Mouse (Mus musculus): ENCODE measurements around the gene Il17rd. TPM values are rescaled to one million over a fixed set of nuclear protein-coding genes. Genes with fewer than 3 reads are reported as not detected.

The Il17rd gene
- 1.9 and 2.0 TPM in 2 replicates for polyA plus RNA-seq (2015; fragmentation: Nextera tagmentation; extraction: Ambion mirVana)

DNA sequence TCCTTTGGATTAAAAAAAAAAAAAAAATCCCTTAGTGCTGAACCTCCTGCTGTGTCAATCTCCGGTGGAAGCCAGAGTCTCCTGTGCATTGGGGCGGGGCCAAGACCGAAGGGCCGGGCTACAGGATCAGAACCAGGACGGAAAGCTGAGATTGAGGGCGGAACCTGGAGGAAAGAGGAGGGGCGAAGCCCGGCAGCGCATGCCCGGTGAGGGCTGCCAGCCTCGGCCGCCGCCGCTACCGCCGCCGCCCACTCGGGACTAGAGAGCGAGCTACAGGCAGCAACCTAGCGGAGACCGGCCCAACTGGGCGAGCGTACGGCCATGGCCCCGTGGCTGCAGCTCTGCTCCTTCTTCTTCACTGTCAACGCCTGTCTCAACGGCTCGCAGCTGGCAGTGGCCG is at the start of gene Il17rd:
Gene Il17rd (plus strand): TSS at position 159 of the 400 bp plus-strand sequence.
- 0% methylated on average over 28 of the region's 29 CpGs for WGBS
- Histone ChIP-seq H3K4me1 (replicated peaks; ENCODE audit: control insufficient read depth, insufficient read depth, low read length) (peaks cover 15% of the 10 kb centered on the region), H3K9me3 (ENCODE audit: control insufficient read depth, low read length) (no peaks in the 10 kb centered on the region), H3K4me3 (ENCODE audit: low read length) (peak within 1 kb of the TSS; percentile 93), H3K9ac (ENCODE audit: low read length) (peak within 1 kb of the TSS; percentile 84), H3K27ac (ENCODE audit: low read length) (peak within 1 kb of the TSS; percentile 71), H3K4me2 (ENCODE audit: low read depth, low read length) (peak within 1 kb of the TSS; percentile 96), H3K27me3 (ENCODE audit: control insufficient read depth, insufficient read depth, low read depth, low read length) (no peaks in the 10 kb centered on the region; the same call in 1 of the 2 replicates), H3K36me3 (ENCODE audit: control insufficient read depth, insufficient read depth, low read length) (no peaks in the 10 kb centered on the region)
- peak; percentile 97 for ATAC-seq (ENCODE audit: low read depth)

DNA sequence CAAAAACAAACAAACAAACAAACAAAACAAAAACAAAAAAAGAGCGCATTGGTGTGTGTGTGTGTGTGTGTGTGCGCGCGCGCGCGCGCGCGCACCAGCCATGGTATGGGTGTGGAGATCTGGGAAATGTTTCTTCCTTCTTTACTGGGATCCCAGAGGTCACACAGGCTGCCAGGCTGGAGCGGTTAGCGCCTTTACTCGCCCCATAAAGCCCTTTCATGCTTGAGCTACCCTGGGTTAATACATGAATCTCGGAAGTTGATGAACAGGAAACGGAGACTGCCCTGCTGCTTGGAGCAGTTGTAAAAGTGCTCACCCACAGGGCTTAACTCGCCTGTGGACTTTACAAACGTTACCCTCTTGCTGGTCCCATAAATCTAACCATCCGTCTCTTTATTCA is 47.1 kb upstream of the Il17rd start:
- no peak overlapping the region for H3K4me3 ChIP-seq (ENCODE audit: low read length)
- no peaks in the 10 kb centered on the region for H3K4me1 ChIP-seq (replicated peaks; ENCODE audit: control insufficient read depth, insufficient read depth, low read length)
- no peak overlapping the region for H3K4me2 ChIP-seq (ENCODE audit: low read depth, low read length)
- H3K36me3 ChIP-seq (ENCODE audit: control insufficient read depth, insufficient read depth, low read length): no peaks in the 10 kb centered on the region
- H3K9ac ChIP-seq (ENCODE audit: low read length): no peak overlapping the region
- ATAC-seq (ENCODE audit: low read depth): no peak
- peaks cover 2% of the 10 kb centered on the region; the same call in 1 of the 2 replicates for H3K27me3 ChIP-seq (ENCODE audit: control insufficient read depth, insufficient read depth, low read depth, low read length)
- no peak overlapping the region for H3K27ac ChIP-seq (ENCODE audit: low read length)
- H3K9me3 ChIP-seq (ENCODE audit: control insufficient read depth, low read length): no peaks in the 10 kb centered on the region
- 76% methylated on average over 18 of the region's 18 CpGs for WGBS

- ATAC-seq (ENCODE audit: low read depth): no peak
- H3K4me2 ChIP-seq (ENCODE audit: low read depth, low read length): no peak overlapping the region
- H3K4me1 ChIP-seq (replicated peaks; ENCODE audit: control insufficient read depth, insufficient read depth, low read length): no peaks in the 10 kb centered on the region
- no peak overlapping the region for H3K4me3 ChIP-seq (ENCODE audit: low read length)
- H3K36me3 ChIP-seq (ENCODE audit: control insufficient read depth, insufficient read depth, low read length): no peaks in the 10 kb centered on the region
- H3K9ac ChIP-seq (ENCODE audit: low read length): no peak overlapping the region
- no peak overlapping the region for H3K27ac ChIP-seq (ENCODE audit: low read length)
- WGBS: 49% methylated on average over 3 of the region's 3 CpGs
- H3K9me3 ChIP-seq (ENCODE audit: control insufficient read depth, low read length): no peaks in the 10 kb centered on the region
- H3K27me3 ChIP-seq (ENCODE audit: control insufficient read depth, insufficient read depth, low read depth, low read length): peaks cover 7% of the 10 kb centered on the region
Measured at GRCm38 (mm10) chr14:26993427-26993826, 45.3 kb upstream of the Il17rd start.

- H3K4me2 ChIP-seq (ENCODE audit: low read depth, low read length): peak within 1 kb of the TSS; percentile 38
- ATAC-seq (ENCODE audit: low read depth): peak; percentile 57
- no peaks in the 10 kb centered on the region for H3K4me1 ChIP-seq (replicated peaks; ENCODE audit: control insufficient read depth, insufficient read depth, low read length)
- H3K27ac ChIP-seq (ENCODE audit: low read length): no peak within 1 kb of the TSS
- H3K36me3 ChIP-seq (ENCODE audit: control insufficient read depth, insufficient read depth, low read length): no peaks in the 10 kb centered on the region
- no peaks in the 10 kb centered on the region for H3K9me3 ChIP-seq (ENCODE audit: control insufficient read depth, low read length)
- peak within 1 kb of the TSS; percentile 0; the same call in 1 of the 2 replicates for H3K9ac ChIP-seq (ENCODE audit: low read length)
- peaks cover 8% of the 10 kb centered on the region for H3K27me3 ChIP-seq (ENCODE audit: control insufficient read depth, insufficient read depth, low read depth, low read length)
- H3K4me3 ChIP-seq (ENCODE audit: low read length): peak within 1 kb of the TSS; percentile 29
- 5% methylated on average over 16 of the region's 16 CpGs for WGBS
Measured at GRCm38 (mm10) chr14:26994211-26994741, 44.5 kb upstream of the Il17rd start, which contains the start of gene Hesx1. TSS of gene Hesx1 (plus strand) at chr14:26994416.

DNA sequence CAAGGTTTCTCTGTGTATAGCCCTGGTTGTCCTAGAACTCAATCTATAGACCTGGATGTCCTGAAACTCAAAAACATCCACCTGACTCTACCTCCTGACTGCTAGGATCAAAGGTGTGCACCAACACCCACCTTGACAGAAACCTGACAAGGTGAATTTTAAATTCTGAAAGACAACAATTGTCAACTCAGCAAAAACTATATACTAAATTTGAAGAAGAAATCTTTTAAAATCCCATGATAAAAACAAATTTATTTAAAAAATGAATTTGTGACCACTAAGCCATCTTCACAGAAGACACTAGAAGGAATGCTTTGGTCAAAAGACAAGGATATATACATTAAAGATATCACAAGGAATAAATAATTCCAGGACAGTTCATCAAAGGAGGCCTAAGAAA is 42.5 kb upstream of the Il17rd start:
- Histone ChIP-seq H3K9me3 (ENCODE audit: control insufficient read depth, low read length) (no peaks in the 10 kb centered on the region), H3K4me1 (replicated peaks; ENCODE audit: control insufficient read depth, insufficient read depth, low read length) (no peaks in the 10 kb centered on the region), H3K27ac (ENCODE audit: low read length) (no peak overlapping the region), H3K27me3 (ENCODE audit: control insufficient read depth, insufficient read depth, low read depth, low read length) (peaks cover 15% of the 10 kb centered on the region), H3K4me2 (ENCODE audit: low read depth, low read length) (no peak overlapping the region), H3K4me3 (ENCODE audit: low read length) (no peak overlapping the region), H3K36me3 (ENCODE audit: control insufficient read depth, insufficient read depth, low read length) (no peaks in the 10 kb centered on the region), H3K9ac (ENCODE audit: low read length) (no peak overlapping the region)
- ATAC-seq (ENCODE audit: low read depth): no peak

GRCm38 (mm10) chr14:27000386-27000785 is 38.4 kb upstream of the Il17rd start:
- H3K27ac ChIP-seq (ENCODE audit: low read length): no peak overlapping the region
- peaks cover 13% of the 10 kb centered on the region for H3K27me3 ChIP-seq (ENCODE audit: control insufficient read depth, insufficient read depth, low read depth, low read length)
- WGBS: 4% methylated on average over 11 of the region's 11 CpGs
- H3K9ac ChIP-seq (ENCODE audit: low read length): no peak overlapping the region
- no peaks in the 10 kb centered on the region for H3K4me1 ChIP-seq (replicated peaks; ENCODE audit: control insufficient read depth, insufficient read depth, low read length)
- H3K4me2 ChIP-seq (ENCODE audit: low read depth, low read length): no peak overlapping the region
- H3K4me3 ChIP-seq (ENCODE audit: low read length): no peak overlapping the region
- no peak for ATAC-seq (ENCODE audit: low read depth)
- H3K36me3 ChIP-seq (ENCODE audit: control insufficient read depth, insufficient read depth, low read length): no peaks in the 10 kb centered on the region
- H3K9me3 ChIP-seq (ENCODE audit: control insufficient read depth, low read length): no peaks in the 10 kb centered on the region

DNA sequence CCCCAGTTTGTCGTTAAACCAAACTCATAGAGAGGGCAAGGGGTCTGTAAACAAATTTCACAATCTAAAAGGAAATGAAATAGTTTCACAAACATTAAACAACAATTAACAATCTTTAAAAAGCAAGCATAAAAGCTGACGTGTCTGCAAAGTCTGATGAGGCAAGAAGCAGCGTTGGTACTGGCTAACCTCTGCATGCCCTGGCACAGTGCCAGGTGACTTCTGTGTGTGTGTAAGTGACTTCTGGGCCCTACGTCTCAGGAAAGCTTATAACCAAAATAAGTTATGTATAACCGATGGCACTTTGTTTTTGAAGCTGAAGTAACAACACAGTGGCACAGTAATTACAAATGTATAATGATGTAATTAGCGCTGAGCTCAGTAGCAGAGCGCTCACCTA is 33.8 kb upstream of the Il17rd start:
- H3K27ac ChIP-seq (ENCODE audit: low read length): no peak overlapping the region
- H3K27me3 ChIP-seq (ENCODE audit: control insufficient read depth, insufficient read depth, low read depth, low read length): peaks cover 16% of the 10 kb centered on the region
- ATAC-seq (ENCODE audit: low read depth): no peak
- WGBS: 59% methylated on average over 7 of the region's 7 CpGs
- H3K9ac ChIP-seq (ENCODE audit: low read length): no peak overlapping the region
- H3K4me1 ChIP-seq (replicated peaks; ENCODE audit: control insufficient read depth, insufficient read depth, low read length): no peaks in the 10 kb centered on the region
- H3K9me3 ChIP-seq (ENCODE audit: control insufficient read depth, low read length): no peaks in the 10 kb centered on the region
- H3K4me3 ChIP-seq (ENCODE audit: low read length): no peak overlapping the region
- no peak overlapping the region for H3K4me2 ChIP-seq (ENCODE audit: low read depth, low read length)
- H3K36me3 ChIP-seq (ENCODE audit: control insufficient read depth, insufficient read depth, low read length): no peaks in the 10 kb centered on the region

- no peaks in the 10 kb centered on the region for H3K4me1 ChIP-seq (replicated peaks; ENCODE audit: control insufficient read depth, insufficient read depth, low read length)
- 39% methylated on average over 6 of the region's 6 CpGs for WGBS
Measured at GRCm38 (mm10) chr14:27005937-27006336, 32.8 kb upstream of the Il17rd start.

GRCm38 (mm10) chr14:27011561-27011960 is 27.2 kb upstream of the Il17rd start:
- Histone ChIP-seq H3K4me1 (replicated peaks; ENCODE audit: control insufficient read depth, insufficient read depth, low read length) (no peaks in the 10 kb centered on the region), H3K27ac (ENCODE audit: low read length) (no peak overlapping the region), H3K36me3 (ENCODE audit: control insufficient read depth, insufficient read depth, low read length) (no peaks in the 10 kb centered on the region), H3K27me3 (ENCODE audit: control insufficient read depth, insufficient read depth, low read depth, low read length) (peaks cover 20% of the 10 kb centered on the region), H3K9ac (ENCODE audit: low read length) (no peak overlapping the region), H3K4me2 (ENCODE audit: low read depth, low read length) (no peak overlapping the region), H3K9me3 (ENCODE audit: control insufficient read depth, low read length) (no peaks in the 10 kb centered on the region), H3K4me3 (ENCODE audit: low read length) (no peak overlapping the region)
- 81% methylated on average over 5 of the region's 5 CpGs for WGBS
- ATAC-seq (ENCODE audit: low read depth): no peak

More at GRCm38 (mm10) chr14:27005937-27006336, 32.8 kb upstream of the Il17rd start:
- no peak for ATAC-seq (ENCODE audit: low read depth)
- Histone ChIP-seq H3K9ac (ENCODE audit: low read length) (no peak overlapping the region), H3K4me3 (ENCODE audit: low read length) (no peak overlapping the region), H3K36me3 (ENCODE audit: control insufficient read depth, insufficient read depth, low read length) (no peaks in the 10 kb centered on the region), H3K27ac (ENCODE audit: low read length) (no peak overlapping the region), H3K9me3 (ENCODE audit: control insufficient read depth, low read length) (no peaks in the 10 kb centered on the region), H3K4me2 (ENCODE audit: low read depth, low read length) (no peak overlapping the region), H3K27me3 (ENCODE audit: control insufficient read depth, insufficient read depth, low read depth, low read length) (peaks cover 16% of the 10 kb centered on the region)

Measured in lung, embryonic 16.5 days (tissue).